Mouse (Mus musculus): ENCODE data around the gene Dstyk.
A peak's percentile ranks its signal among the peaks of the same experiment; 100 is the strongest.

GRCm38 (mm10) chr1:132472537-132472936, 55.2 kb downstream of the Dstyk start:
- TF ChIP-seq CTCF (IDR thresholded peaks at IDR 0.05; ENCODE audit: low read depth) (peak; percentile 51), EP300 (IDR thresholded peaks at IDR 0.05; ENCODE audit: low read depth) (no peak)

Data from heart, postnatal 0 days (tissue).